In the genomic region with DNA sequence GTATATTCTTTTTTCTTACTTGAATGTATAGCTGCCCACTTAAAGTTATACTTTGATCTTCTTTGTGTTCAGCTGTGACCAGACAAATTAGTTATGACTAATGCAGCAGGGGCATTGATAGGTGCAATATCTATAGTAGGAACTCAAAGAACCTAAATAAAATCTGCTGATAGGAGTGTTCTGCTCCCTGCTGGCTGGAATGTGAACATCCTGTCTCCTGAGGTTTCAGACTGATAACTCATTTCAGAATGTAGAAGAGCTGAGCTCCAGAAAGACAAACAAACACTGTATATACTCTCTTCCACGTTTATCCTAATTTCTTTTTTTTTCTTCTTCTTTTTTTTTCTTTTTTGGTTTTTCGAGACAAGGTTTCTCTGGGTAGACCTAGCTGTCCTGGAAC, we compare ENCODE assay signal across 16 mouse cellular contexts.
DNase-seq lines count a peak whose midpoint lies in the region; ATAC-seq and TF ChIP-seq lines count a peak whose summit lies in the region.
"Had no signal": no experiment of that assay in that cellular context is flagged by ENCODE, and none has a peak within 500 bp of the region (broad histone marks: within the 10 kb centered on the region; RNA-seq: fewer than 3 reads in every experiment).

No protein-coding gene starts in this region.

- WGBS in kidney, postnatal 0 days, result 64% methylated on average over 2 of the region's 2 CpGs
- WGBS in liver, embryonic 11.5 days, result 73% methylated on average over 2 of the region's 2 CpGs

- no peaks in the 10 kb centered on the region for H3K9me3 ChIP-seq in kidney, postnatal 0 days (replicated peaks; ENCODE audit: low read length)
- H3K9me3 ChIP-seq in liver, embryonic 11.5 days (ENCODE audit: control insufficient read depth, low read length), result no peaks in the 10 kb centered on the region
- H3K9me3 ChIP-seq: hindbrain, embryonic 13.5 days; limb, embryonic 10.5 days; neural tube, embryonic 13.5 days had no signal

- H3K9ac ChIP-seq in kidney, postnatal 0 days (ENCODE audit: low read depth, low read length), result no peak overlapping the region
- H3K9ac ChIP-seq in liver, embryonic 11.5 days (ENCODE audit: low read depth, low read length), result no peak overlapping the region
- H3K9ac ChIP-seq: hindbrain, embryonic 13.5 days; neural tube, embryonic 13.5 days had no signal

- ATAC-seq in kidney, postnatal 0 days (replicated peaks; ENCODE audit: low FRiP score, low read depth), result no peak
- ATAC-seq in liver, embryonic 11.5 days (replicated peaks; ENCODE audit: low FRiP score), result no peak
- ATAC-seq: CD4-positive, CD25-positive, alpha-beta regulatory T cell, adult 4 months; forebrain, embryonic 16.5 days; inflammation-experienced regulatory T-cells, adult 6 months had no signal

- no peak overlapping the region for H3K4me2 ChIP-seq in kidney, postnatal 0 days (ENCODE audit: low read length)
- no peak overlapping the region for H3K4me2 ChIP-seq in liver, embryonic 11.5 days
- H3K4me2 ChIP-seq: heart, embryonic 11.5 days; hindbrain, embryonic 13.5 days; midbrain, embryonic 11.5 days; neural tube, embryonic 13.5 days had no signal

- peak; percentile 16 for DNase-seq in kidney, postnatal 0 days (ENCODE audit: low spot score)
- DNase-seq in kidney, postnatal 14 days, result no peak
- DNase-seq in 3T3-L1 (ENCODE audit: low read depth, low spot score) (peak; percentile 29), 416B (ENCODE audit: low read depth) (peak; percentile 6)
- peak; percentile 7 for DNase-seq in mesoderm, embryonic 11.5 days (ENCODE audit: low read depth, low spot score)
- DNase-seq in ovary, postnatal 14 days (ENCODE audit: low spot score), result no peak
- DNase-seq in liver, embryonic 11.5 days (ENCODE audit: low spot score), result no peak

- no peak overlapping the region for H3K4me3 ChIP-seq in kidney, postnatal 0 days (replicated peaks; ENCODE audit: low read depth, low read length)
- no peak overlapping the region for H3K4me3 ChIP-seq in liver, embryonic 11.5 days (ENCODE audit: low read depth, low read length)
- H3K4me3 ChIP-seq: hindbrain, embryonic 13.5 days; limb, embryonic 10.5 days; neural tube, embryonic 13.5 days had no signal

- H3K36me3 ChIP-seq in kidney, postnatal 0 days (ENCODE audit: insufficient read depth, low read length), result no peaks in the 10 kb centered on the region
- H3K36me3 ChIP-seq in liver, embryonic 11.5 days (ENCODE audit: control insufficient read depth, insufficient read depth, low read length), result no peaks in the 10 kb centered on the region
- H3K36me3 ChIP-seq: hindbrain, embryonic 13.5 days; limb, embryonic 10.5 days; neural tube, embryonic 13.5 days had no signal

- no peaks in the 10 kb centered on the region for H3K4me1 ChIP-seq in kidney, postnatal 0 days (replicated peaks; ENCODE audit: insufficient read depth, low read length)
- H3K4me1 ChIP-seq in liver, embryonic 11.5 days (replicated peaks; ENCODE audit: control insufficient read depth, insufficient read depth, low read length), result no peaks in the 10 kb centered on the region
- H3K4me1 ChIP-seq: hindbrain, embryonic 13.5 days; limb, embryonic 10.5 days; neural tube, embryonic 13.5 days had no signal

- H3K27me3 ChIP-seq in kidney, postnatal 0 days (ENCODE audit: insufficient read depth, low read length), result no peaks in the 10 kb centered on the region
- no peaks in the 10 kb centered on the region for H3K27me3 ChIP-seq in liver, embryonic 11.5 days (replicated peaks; ENCODE audit: control insufficient read depth, insufficient read depth, low read length)

- TF ChIP-seq CTCF in kidney, postnatal 0 days (IDR thresholded peaks at IDR 0.05; ENCODE audit: low read depth), result peak; percentile 56; the same call in 1 of the 2 replicates

- no peak overlapping the region for H3K27ac ChIP-seq in kidney, postnatal 0 days
- H3K27ac ChIP-seq in liver, embryonic 11.5 days (ENCODE audit: low read depth, low read length), result no peak overlapping the region
- H3K27ac ChIP-seq: hindbrain, embryonic 13.5 days; limb, embryonic 10.5 days; macrophage; neural tube, embryonic 13.5 days had no signal

Comparison
In these comparisons a context has a peak if more than half of its experiments do, and no peak if none do; other contexts are left out.
1. DNase-seq: peak in kidney, postnatal 0 days (single experiment), 3T3-L1 (single experiment), 416B (single experiment) and mesoderm, embryonic 11.5 days (single experiment); none in kidney, postnatal 14 days (single experiment), ovary, postnatal 14 days (single experiment) and liver, embryonic 11.5 days (single experiment).